Mouse (Mus musculus) right cerebral cortex, postnatal 10 days (tissue): ENCODE measurements at regions not wholly inside any gene's neighbourhood (a gene's known extent, or its start where the extent isn't known, plus 50 kb on each side); places are given as distances from the start of the nearest gene placed in this dataset.
"Not testable (repeated sequence)": the region's sequence is repeated elsewhere in the genome, so short reads cannot be mapped to it uniquely, and the experiment has no call there.

Experiments
- DNase-seq, 2 experiments: peaks; one replicate each; pipeline ENCODE4 v3.0.0; 2021; ENCODE audit warnings: low spot score in 2 of 2

DNA sequence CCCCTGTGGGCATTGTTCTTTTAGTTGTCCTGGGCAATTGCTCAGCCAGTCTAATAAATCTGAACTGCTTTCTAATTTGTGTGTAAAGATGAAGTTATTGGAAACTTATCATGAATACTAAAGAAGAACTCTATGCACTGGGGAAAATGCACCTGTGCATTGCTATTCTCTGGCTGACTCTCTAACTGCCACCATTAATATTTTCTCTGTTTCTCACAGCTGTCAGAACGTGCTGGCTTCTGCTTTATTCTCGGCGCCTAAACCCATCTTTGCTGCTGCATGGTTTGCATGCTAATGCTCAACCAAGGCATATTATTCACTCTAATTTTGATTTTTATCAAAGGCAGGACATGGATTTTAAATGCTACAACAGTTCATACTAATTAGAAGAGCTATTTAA lies 128.9 kb upstream of the Gm527 start:
- peak in 1 of 2 experiments; percentile 19 for DNase-seq

DNA sequence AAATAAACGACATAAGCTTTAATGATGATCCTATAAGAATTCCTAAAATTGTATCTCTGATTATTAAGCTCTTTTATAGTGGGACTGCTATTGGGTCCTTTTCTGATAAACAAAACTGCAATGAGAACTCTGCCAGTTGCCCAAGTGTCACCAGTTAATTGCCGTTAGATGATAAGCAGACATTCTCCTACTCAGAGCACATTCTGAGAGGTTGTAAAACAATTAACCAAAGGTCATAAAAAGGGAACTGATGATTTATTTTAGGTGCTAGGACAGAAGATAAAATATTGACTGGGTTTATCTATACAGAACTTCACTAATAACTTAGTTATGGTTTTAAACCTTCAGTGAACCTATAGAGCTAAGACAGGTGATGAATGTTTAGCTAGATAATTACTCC lies 109.2 kb upstream of the Gm527 start:
- DNase-seq = not testable (repeated sequence)

DNA sequence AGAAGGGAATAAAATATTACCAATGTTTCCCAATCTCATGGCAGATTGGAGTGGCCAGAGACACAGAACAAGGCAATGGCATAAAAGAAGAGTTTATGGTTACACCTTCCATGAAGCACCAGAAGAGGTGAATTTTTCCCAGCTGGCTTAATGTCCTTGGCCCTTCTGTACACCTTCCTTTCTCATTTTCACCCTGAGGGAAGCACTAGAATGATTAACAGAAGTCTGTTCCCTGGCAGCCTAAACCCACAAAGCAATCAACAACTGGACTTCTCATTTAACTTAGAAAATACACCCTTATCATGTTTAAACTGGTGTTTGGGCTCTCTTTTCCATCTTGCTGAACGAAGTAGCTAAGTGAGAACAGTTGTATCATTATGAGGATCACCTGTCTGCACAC lies 107.6 kb upstream of the Gm527 start:
- no peak for DNase-seq

DNA sequence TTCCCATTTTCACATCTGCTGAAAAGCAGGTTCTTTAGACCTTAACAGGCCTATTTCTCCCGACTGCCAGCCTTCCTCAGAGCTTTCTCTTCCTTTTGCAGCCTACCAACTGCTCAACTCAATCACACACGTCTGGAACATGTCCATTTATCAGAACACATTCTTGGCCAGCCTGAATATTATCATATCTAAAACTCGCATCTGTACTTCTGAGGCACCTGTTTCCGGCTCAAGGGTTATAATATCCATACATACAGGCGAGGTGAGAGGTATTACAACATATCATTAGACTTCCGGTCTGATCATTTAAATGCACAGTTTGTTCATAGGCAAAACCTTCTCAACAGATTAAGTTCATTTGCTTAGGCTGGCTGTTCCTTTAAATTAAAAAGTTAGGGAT lies 101.8 kb upstream of the Gm527 start:
- no peak for DNase-seq

DNA sequence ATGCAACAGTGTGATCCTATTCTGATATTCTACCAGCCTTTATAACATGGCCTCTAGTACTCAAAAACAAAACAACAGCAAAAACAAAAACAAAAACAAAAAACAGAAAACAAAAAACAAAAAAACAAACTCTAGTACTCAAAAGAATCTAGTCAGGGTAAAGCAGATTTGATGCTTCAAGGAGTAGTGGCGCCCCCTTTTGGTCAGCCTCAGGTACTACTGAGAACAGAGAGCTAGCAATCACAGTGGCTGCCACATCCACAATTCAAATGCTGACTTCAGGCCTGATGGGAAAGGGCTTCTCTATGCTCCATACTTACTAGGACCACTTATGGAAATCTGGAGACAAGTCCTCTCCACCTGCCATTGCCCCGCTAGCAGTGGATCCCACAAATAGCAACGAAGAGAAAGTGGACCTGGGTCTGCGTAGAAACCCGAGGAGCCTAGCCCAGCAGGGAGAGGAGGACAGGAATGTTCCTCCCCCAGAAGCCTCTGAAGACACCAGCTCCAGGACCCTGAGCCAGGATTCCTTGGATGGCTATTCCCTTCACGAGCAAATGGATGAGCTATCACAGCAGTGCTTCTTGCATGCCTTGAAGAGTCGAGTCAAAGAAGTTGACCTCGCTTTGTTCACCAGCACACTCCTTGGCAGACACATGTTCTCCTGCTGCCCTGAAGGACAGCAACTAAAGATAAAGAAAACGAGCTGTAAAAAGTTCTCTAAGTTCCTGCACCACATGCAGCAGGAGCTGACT lies 100.5 kb upstream of the Gm527 start:
- peak in 1 of 2 experiments; percentile 32 for DNase-seq

DNA sequence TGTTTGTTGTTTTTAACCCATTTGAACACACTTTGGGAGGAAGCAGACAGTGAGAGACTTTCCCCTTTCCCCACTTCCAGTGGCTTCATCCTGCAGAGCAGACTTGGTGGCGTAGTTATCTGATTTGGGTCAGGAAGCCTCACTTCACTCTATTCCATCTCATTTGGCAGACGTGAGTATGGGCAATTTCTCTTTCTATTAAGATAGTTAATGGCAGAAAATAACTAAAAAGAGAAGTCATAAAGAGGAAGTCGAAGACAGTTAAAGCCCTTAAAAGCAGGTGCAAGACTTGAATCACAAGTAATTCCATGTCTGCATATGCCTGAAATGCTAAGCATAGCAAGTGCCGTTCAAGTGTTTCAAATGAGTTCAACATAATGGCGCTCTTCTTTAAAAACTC lies 97.0 kb upstream of the Gm527 start:
- DNase-seq = no peak

DNA sequence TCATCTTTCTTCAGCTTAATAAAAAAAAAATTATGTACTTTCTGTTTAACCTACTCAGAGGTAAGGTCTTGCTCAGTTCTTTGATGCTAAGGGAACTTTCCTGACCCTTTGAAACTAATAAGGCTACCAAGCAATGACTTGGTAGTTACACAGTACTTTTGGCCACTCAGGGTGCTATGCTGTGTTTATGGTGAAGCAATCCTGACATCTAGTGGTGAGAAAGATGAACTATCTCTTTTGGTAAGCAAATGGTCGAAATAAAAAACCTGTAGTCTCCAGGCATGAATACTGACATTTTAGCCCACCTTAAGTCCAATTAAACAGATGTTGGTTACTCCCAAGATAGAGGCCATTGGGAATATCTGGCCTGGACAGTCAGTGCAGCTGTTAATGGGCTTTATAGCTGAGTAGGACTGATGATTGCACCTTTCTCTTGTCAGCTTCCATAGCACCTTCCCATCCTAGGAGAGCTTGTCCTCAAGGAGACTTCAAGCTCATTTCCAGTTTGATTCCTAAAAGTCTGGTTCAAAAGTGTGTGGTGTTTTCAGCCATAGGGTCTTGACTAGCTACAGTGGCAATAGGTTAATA lies 88.0 kb upstream of the Gm527 start:
- DNase-seq = no peak

DNA sequence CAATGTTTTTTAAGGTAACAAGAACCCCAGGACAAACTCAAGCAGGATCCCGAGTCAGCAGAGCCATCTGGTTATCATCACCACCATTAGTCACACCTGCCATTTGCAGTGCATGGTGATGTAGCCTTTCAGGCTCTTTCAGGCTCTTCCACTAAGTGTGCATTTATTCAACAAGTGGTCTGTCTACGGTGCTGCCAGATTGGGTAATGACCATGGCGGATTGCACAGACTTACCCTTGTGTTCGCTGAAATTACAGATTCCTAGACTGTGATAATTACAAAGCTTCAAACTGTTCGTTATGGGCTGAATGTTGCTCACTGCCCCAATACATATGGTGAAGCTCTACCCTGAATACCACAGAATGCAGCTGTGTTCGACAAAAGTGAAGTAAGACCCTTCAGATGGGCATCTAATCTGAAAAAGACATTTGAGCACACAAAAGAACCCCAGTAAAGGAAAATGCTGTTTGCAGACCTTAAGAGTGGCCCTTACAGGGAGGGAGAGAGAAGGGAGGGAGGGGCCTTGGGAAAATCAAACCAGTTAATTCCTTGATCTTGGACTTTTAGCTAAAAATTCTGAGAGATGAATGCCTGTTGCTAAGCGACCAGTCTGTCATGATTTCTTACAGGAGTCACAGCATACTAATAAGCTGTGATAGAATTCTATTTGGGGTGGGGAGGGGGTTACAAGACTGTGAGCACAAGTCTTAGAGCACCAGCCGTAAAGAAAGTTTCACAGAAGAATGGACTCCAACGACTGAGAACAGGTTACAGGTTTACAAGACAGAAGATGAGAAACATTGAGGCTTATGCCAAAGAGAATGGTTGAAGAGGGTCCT lies 85.2 kb upstream of the Gm527 start:
- peak; percentile 22 to 36 for DNase-seq

DNA sequence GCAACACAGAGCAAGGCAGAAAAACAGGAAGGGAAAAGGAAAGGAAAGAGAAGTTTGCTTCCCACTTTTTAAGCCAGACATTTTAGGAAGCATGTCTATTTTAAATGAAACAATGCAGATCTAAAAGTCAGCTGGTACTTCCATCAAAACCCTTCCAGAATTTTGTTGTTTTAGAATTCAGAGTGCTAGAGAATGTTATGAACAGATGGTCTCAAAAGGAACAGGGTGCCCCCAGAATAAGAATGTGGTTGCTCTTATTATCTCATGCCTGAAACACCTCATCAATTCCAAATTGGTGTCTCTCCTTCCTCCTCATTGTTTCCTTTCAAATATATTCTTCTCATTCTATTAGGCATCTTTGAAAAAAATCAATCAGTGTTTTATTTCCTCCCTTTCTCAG lies 60.0 kb upstream of the Gm527 start:
- no peak for DNase-seq
